Mouse (Mus musculus): ENCODE measurements around the gene Ube2d3. TPM values are rescaled to one million over a fixed set of nuclear protein-coding genes. Genes with fewer than 3 reads are reported as not detected.
"Not testable (repeated sequence)": the region's sequence is repeated elsewhere in the genome, so short reads cannot be mapped to it uniquely, and the experiment has no call there.

Ube2d3 gene
- polyA plus RNA-seq, 1 experiment from 2014 or later: 420 TPM

DNA sequence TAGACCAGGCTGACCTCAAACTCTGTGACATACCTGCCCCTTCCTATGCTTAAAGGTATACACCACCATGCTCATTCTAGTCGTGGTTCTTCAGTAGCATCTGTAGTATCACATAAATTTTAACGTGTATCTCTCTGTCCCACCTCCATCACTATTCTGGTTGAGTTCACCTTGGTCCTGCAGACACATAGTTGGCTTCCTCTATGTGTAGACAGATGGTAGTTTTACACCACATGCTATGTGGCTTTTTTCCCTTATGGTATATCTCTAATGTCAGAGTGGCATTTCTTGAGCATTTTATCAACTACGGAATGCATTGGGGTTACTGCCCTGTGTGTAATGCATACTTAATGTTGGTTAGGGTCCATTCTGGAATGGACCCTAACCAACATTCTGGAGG lies 31.2 kb downstream of the Ube2d3 start:
- DNase-seq (ENCODE audit: low spot score): no peak
- H3K9me3 ChIP-seq (ENCODE audit: control insufficient read depth, low read length): no peaks in the 10 kb centered on the region
- TF ChIP-seq EP300 (optimal IDR thresholded peaks at IDR 0.05) (no peak), CTCF (IDR thresholded peaks at IDR 0.05; ENCODE audit: low read depth) (no peak)
- no peak overlapping the region for H3K9ac ChIP-seq (ENCODE audit: low read length)
- no peak for ATAC-seq (ENCODE audit: low FRiP score, low TSS enrichment)
- no peak overlapping the region for H3K4me2 ChIP-seq (replicated peaks; ENCODE audit: low read depth)
- H3K36me3 ChIP-seq (ENCODE audit: control insufficient read depth, insufficient read depth, low read length): no peaks in the 10 kb centered on the region
- 0 out of 2 replicates have a peak, but pooled peaks cover 3% of the 10 kb centered on the region for H3K4me1 ChIP-seq (replicated peaks; ENCODE audit: control insufficient read depth, insufficient read depth)
- H3K27me3 ChIP-seq (ENCODE audit: control insufficient read depth, insufficient read depth, low read length): no peaks in the 10 kb centered on the region
- H3K4me3 ChIP-seq (ENCODE audit: low read depth, low read length): no peak overlapping the region
- WGBS: 50% methylated on average over 3 of the region's 3 CpGs
- H3K27ac ChIP-seq (replicated peaks): no peak overlapping the region

DNA sequence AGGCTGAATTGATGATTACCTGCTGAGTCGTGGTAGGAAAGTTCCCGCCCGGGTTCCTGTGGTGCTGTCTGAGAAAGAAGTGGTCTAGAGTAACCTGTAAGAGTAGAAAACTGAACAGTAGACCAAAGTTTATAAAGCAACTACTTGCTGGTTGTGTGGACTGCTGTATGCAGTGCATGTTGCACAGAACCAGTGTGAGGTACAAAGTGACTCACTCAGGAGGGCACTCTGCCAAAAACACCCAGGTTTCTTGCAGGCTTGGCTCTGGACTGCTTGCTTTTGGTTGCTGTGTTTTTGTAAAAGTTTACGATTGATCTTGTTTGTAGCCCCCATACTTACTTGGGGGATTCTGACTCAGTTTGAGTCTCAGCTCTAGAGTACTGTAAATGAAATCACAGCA lies 32.0 kb downstream of the Ube2d3 start:
- ATAC-seq (ENCODE audit: low FRiP score, low TSS enrichment): peak; percentile 95

DNA sequence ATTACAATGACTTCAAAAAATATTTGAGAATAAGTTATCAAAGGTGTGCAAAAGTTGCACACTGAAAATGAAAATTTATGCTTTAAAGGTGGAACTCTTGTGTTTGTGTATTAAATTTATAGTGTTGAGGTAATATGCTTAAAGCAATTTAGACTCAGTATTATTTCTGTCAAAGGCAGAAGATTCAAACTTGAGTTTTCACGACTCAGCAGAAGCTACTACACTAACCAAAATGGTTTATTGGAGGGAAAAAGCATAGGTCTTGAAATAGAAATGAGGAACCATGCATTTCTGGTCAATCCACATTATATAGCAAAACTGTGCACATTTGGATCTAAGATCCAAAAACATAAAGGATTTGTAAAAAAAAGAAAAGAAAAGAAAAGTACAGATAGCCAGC lies 32.9 kb downstream of the Ube2d3 start:
- TF ChIP-seq CTCF (IDR thresholded peaks at IDR 0.05; ENCODE audit: low read depth) (no peak), EP300 (optimal IDR thresholded peaks at IDR 0.05) (no peak)
- Histone ChIP-seq H3K27ac (replicated peaks) (no peak overlapping the region), H3K4me2 (replicated peaks; ENCODE audit: low read depth) (no peak overlapping the region), H3K9ac (ENCODE audit: low read length) (no peak overlapping the region), H3K9me3 (ENCODE audit: control insufficient read depth, low read length) (no peaks in the 10 kb centered on the region), H3K4me3 (ENCODE audit: low read depth, low read length) (no peak overlapping the region), H3K4me1 (replicated peaks; ENCODE audit: control insufficient read depth, insufficient read depth) (0 out of 2 replicates have a peak, but pooled peaks cover 3% of the 10 kb centered on the region), H3K36me3 (ENCODE audit: control insufficient read depth, insufficient read depth, low read length) (no peaks in the 10 kb centered on the region), H3K27me3 (ENCODE audit: control insufficient read depth, insufficient read depth, low read length) (no peaks in the 10 kb centered on the region)
- 65% methylated on average over 1 of the region's 1 CpGs for WGBS
- ATAC-seq (ENCODE audit: low FRiP score, low TSS enrichment): no peak
- DNase-seq (ENCODE audit: low spot score): no peak

More for the DNA sequence above, 32.0 kb downstream of the Ube2d3 start:
- no peak for TF ChIP-seq EP300 (optimal IDR thresholded peaks at IDR 0.05)
- no peak for TF ChIP-seq CTCF (IDR thresholded peaks at IDR 0.05; ENCODE audit: low read depth)
- WGBS: 17% methylated on average over 4 of the region's 4 CpGs
- H3K4me3 ChIP-seq (ENCODE audit: low read depth, low read length): no peak overlapping the region
- no peaks in the 10 kb centered on the region for H3K9me3 ChIP-seq (ENCODE audit: control insufficient read depth, low read length)
- H3K27ac ChIP-seq (replicated peaks): no peak overlapping the region
- no peaks in the 10 kb centered on the region for H3K36me3 ChIP-seq (ENCODE audit: control insufficient read depth, insufficient read depth, low read length)
- H3K27me3 ChIP-seq (ENCODE audit: control insufficient read depth, insufficient read depth, low read length): no peaks in the 10 kb centered on the region
- 0 out of 2 replicates have a peak, but pooled peaks cover 3% of the 10 kb centered on the region for H3K4me1 ChIP-seq (replicated peaks; ENCODE audit: control insufficient read depth, insufficient read depth)
- no peak overlapping the region for H3K4me2 ChIP-seq (replicated peaks; ENCODE audit: low read depth)
- H3K9ac ChIP-seq (ENCODE audit: low read length): no peak overlapping the region
- DNase-seq (ENCODE audit: low spot score): peak; percentile 84

DNA sequence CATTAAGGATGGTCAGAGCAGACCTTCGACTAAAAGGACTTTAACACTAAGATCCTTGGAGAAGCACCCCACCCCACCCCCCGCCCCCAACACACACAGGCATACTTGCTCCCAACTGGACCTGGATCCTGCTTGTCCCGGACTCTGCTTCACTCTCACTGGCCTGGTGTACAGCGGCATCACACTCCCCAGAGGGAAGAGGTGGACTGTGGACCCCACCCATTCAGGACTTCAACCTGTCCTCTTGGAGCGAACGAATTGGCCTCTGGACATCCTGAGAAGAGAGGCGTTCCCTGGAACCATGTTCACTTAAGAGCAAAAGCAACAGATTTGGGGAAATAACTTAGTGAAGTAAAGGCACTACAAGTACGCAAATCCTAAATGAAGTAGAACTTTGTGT lies 37.1 kb downstream of the Ube2d3 start:
- DNase-seq (ENCODE audit: low spot score) (no peak), ATAC-seq (ENCODE audit: low FRiP score, low TSS enrichment) (no peak)
- Histone ChIP-seq H3K4me1 (replicated peaks; ENCODE audit: control insufficient read depth, insufficient read depth) (no peaks in the 10 kb centered on the region), H3K27ac (replicated peaks) (no peak overlapping the region), H3K27me3 (ENCODE audit: control insufficient read depth, insufficient read depth, low read length) (no peaks in the 10 kb centered on the region), H3K9me3 (ENCODE audit: control insufficient read depth, low read length) (no peaks in the 10 kb centered on the region), H3K36me3 (ENCODE audit: control insufficient read depth, insufficient read depth, low read length) (no peaks in the 10 kb centered on the region), H3K9ac (ENCODE audit: low read length) (no peak overlapping the region), H3K4me2 (replicated peaks; ENCODE audit: low read depth) (no peak overlapping the region), H3K4me3 (ENCODE audit: low read depth, low read length) (no peak overlapping the region)
- WGBS: 81% methylated on average over 8 of the region's 8 CpGs
- TF ChIP-seq EP300 (optimal IDR thresholded peaks at IDR 0.05) (no peak), CTCF (IDR thresholded peaks at IDR 0.05; ENCODE audit: low read depth) (no peak)

DNA sequence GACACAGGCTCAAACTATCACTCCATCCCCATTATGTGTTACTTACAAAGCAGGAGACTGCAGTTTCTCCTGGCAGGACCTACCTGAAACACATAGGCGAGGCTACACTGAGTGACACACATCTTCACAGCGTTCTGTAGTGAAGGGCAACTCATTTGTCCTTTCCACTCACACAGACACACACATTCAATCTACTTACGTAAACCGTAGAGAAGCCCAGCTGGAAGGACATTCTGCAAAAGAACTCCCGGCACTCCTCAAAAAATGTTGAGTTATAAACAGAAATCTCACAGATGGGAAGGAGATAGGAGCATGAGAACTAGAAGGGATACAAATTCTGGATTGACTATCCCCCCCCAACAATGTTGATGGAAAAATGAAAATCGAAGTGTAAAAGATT lies 38.3 kb downstream of the Ube2d3 start:
- Histone ChIP-seq H3K36me3 (ENCODE audit: control insufficient read depth, insufficient read depth, low read length) (no peaks in the 10 kb centered on the region), H3K9me3 (ENCODE audit: control insufficient read depth, low read length) (no peaks in the 10 kb centered on the region), H3K4me3 (ENCODE audit: low read depth, low read length) (no peak overlapping the region), H3K27me3 (ENCODE audit: control insufficient read depth, insufficient read depth, low read length) (no peaks in the 10 kb centered on the region), H3K9ac (ENCODE audit: low read length) (no peak overlapping the region), H3K4me1 (replicated peaks; ENCODE audit: control insufficient read depth, insufficient read depth) (no peaks in the 10 kb centered on the region), H3K4me2 (replicated peaks; ENCODE audit: low read depth) (no peak overlapping the region), H3K27ac (replicated peaks) (no peak overlapping the region)
- TF ChIP-seq EP300 (optimal IDR thresholded peaks at IDR 0.05): no peak
- TF ChIP-seq CTCF (IDR thresholded peaks at IDR 0.05; ENCODE audit: low read depth): no peak
- ATAC-seq (ENCODE audit: low FRiP score, low TSS enrichment): no peak
- DNase-seq (ENCODE audit: low spot score): no peak
- WGBS: 39% methylated on average over 6 of the region's 6 CpGs

DNA sequence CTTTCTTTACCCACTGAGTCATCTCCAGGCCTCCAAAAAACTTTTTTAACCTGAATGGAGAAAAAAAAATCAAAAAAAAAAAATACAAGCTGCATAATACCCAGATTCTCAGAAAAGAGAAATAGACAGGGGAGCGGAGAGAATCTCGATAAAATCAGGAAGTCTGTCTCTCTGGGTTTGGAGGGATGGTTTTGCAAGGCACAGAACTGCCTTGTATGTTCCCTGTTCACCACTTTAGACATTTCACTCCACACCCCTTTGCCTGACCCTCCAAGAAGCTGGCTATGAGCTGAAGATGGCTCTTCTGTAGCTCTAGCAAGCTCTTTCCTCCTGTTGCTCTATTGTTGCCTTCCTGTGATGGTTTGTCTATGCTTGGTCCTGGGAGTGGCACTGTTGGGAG lies 39.0 kb downstream of the Ube2d3 start:
- DNase-seq (ENCODE audit: low spot score): no peak
- Histone ChIP-seq H3K27ac (replicated peaks) (no peak overlapping the region), H3K36me3 (ENCODE audit: control insufficient read depth, insufficient read depth, low read length) (no peaks in the 10 kb centered on the region), H3K4me3 (ENCODE audit: low read depth, low read length) (no peak overlapping the region), H3K4me1 (replicated peaks; ENCODE audit: control insufficient read depth, insufficient read depth) (no peaks in the 10 kb centered on the region), H3K9ac (ENCODE audit: low read length) (no peak overlapping the region), H3K9me3 (ENCODE audit: control insufficient read depth, low read length) (no peaks in the 10 kb centered on the region), H3K27me3 (ENCODE audit: control insufficient read depth, insufficient read depth, low read length) (no peaks in the 10 kb centered on the region), H3K4me2 (replicated peaks; ENCODE audit: low read depth) (no peak overlapping the region)
- WGBS: 81% methylated on average over 2 of the region's 2 CpGs
- TF ChIP-seq EP300 (optimal IDR thresholded peaks at IDR 0.05) (no peak), CTCF (IDR thresholded peaks at IDR 0.05; ENCODE audit: low read depth) (no peak)
- ATAC-seq (ENCODE audit: low FRiP score, low TSS enrichment): no peak

DNA sequence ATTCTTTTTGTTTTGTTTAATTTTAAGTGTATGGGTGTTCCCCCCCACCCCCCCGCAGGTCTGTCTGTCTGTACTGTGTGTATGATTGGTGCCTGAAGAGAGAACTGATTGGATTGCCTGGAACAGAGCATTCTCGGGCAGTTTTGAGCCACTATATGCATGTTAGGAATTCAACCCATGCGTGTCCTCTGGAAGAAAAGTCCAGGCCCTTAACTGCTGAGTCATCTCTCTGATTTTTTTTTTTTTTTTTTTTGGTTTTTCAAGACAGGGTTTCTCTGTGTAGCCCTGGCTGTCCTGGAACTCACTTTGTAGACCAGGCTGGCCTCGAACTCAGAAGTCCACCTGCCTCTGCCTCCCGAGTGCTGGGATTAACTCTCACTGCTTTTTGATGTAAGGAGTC lies 41.1 kb downstream of the Ube2d3 start:
- H3K27ac ChIP-seq (replicated peaks); H3K4me3 ChIP-seq (ENCODE audit: low read depth, low read length); H3K4me2 ChIP-seq (replicated peaks; ENCODE audit: low read depth); H3K9me3 ChIP-seq (ENCODE audit: control insufficient read depth, low read length); H3K9ac ChIP-seq (ENCODE audit: low read length); H3K36me3 ChIP-seq (ENCODE audit: control insufficient read depth, insufficient read depth, low read length); ATAC-seq (ENCODE audit: low FRiP score, low TSS enrichment); H3K27me3 ChIP-seq (ENCODE audit: control insufficient read depth, insufficient read depth, low read length); DNase-seq (ENCODE audit: low spot score); H3K4me1 ChIP-seq (replicated peaks; ENCODE audit: control insufficient read depth, insufficient read depth): not testable (repeated sequence)
- 74% methylated on average over 5 of the region's 5 CpGs for WGBS

All from stomach, postnatal 0 days (tissue).